Mouse (Mus musculus) gastrocnemius, postnatal 36 days (tissue): ENCODE data around the gene Pgs1. TPM values are rescaled to one million over a fixed set of nuclear protein-coding genes. Genes with fewer than 3 reads are reported as not detected.
A peak's percentile ranks its signal among the peaks of the same experiment; 100 is the strongest.

ENCODE experiments used
- DNase-seq, 2 experiments: peaks; one replicate each; pipeline ENCODE4 v3.0.0; 2022
- intact Hi-C: fragments of 180-260 bp; cut with DNase I; formaldehyde crosslinking; loops from one replicate; pipeline ENCODE4 v1.15.1; 2025
- microRNA-seq, 2 experiments: library from miRNA; unstranded; fragments of <30 nt; microRNA quantifications; one replicate each; pipeline ENCODE4 v1.2.0; 2021
- total RNA-seq, 2 experiments: library from RNA; stranded (reverse); gene quantifications; 2 replicates each; pipeline ENCODE4 v1.2.3; 2021

The Pgs1 gene
- total RNA-seq, 2 experiments from 2014 or later, result 17.9 to 18.9 TPM

GRCm38 (mm10) chr11:118024111-118024510, 38.0 kb downstream of the Pgs1 start:
- intact Hi-C loops, result no loop called here
- no peak for DNase-seq

DNA sequence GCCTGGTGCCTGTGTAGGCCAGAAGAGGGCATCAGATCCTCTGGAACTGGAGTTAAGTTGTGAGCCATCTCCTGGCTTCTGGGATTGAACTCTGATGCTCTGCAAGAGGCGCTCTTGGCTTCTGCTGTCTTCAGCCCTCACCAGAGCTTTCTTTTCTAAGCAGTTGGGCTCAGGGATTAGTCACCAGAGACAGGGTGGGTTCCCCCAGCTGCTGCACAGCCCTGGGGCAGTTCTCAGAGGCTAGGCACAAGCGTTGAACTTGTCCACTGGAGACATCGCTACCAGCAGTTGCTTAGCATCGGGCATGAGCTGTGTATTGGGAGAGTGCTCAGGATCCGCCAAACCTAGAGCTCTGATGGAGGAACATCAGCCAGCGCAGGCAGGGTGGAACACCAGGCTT, 43.1 kb downstream of the Pgs1 start:
- DNase-seq, result no peak
- intact Hi-C loops, result no loop called here

DNA sequence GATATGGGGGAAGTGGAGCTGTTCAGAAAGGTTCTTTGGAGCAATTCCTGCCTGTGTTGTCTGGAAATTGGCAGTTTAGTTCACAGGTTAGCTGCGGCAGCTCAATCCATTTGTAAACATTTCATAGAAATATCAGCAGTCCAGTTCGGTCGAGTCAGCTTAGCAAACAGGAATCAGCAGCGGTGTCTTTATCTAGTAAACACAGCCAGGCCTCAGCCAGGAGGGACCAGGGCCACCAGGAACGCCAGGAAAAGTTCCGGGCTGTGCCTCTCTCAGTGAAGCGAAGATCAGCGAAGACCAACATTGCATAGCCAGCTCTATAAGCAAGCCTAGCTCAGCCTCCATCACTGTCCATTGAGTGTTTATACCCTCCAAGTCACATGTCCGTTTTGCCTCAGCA, 45.0 kb downstream of the Pgs1 start:
- no peak for DNase-seq
- intact Hi-C loops, result no loop called here

- intact Hi-C loops, result no loop called here
- DNase-seq, result no peak
These were observed 48.3 kb downstream of the Pgs1 start for GRCm38 (mm10) chr11:118034395-118034794.

- intact Hi-C loops, result no loop called here
- DNase-seq, result no peak
These were observed 49.0 kb downstream of the Pgs1 start for GRCm38 (mm10) chr11:118035068-118035467.

DNA sequence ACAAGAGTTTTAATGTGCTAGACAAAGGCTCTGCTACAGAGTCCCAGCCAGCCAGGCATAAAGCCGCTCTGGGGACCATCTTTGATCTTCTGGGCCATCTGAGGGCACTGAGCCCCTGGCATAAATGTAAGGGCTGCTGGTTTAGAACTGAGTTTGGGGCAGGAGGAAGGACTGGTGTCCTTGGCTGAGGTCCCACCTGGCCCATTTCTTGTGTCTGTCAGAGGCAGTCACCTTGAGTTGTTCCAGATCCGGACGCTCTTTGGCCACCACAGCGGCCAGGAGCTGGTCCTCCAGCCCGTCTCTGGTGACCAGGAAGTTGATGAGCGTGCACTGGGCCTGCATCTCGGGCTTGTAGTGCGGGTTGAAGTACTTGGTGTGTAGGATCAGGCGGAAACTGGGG, 56.7 kb downstream of the Pgs1 start:
- intact Hi-C loops, result no loop called here
- DNase-seq, result no peak

DNA sequence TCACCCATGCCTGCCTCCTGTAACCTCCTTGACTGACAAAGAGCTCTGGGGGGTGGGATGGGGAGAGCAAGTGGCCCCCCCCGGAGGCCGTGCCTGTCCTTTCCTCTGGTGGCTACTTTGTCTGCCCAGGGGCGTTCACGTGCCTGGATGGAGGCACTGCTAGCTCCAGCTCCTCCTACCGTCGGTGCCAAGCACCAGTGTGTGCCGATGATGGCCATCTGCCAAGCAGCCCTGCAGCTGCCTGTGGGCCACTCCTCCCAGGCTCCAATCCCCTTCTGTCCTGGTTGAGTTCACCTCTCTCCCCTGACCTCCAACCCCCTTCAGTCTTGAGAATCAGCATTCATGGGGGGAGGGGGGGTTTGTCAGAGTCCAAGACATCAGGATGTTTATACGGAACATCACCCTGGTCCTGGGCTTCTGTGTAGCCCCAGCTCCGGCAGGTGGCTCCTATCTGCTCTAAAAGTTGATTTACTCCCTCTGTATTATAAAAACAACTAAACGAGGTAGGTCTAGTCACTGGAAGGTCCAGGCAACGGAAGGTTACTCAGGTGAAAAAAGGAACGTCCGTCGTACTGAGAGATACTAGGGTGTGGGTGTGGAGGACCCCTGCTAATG, 57.3 kb downstream of the Pgs1 start:
- intact Hi-C loops, result no loop called here
- DNase-seq, result peak in 1 of 2 experiments; percentile 20

DNA sequence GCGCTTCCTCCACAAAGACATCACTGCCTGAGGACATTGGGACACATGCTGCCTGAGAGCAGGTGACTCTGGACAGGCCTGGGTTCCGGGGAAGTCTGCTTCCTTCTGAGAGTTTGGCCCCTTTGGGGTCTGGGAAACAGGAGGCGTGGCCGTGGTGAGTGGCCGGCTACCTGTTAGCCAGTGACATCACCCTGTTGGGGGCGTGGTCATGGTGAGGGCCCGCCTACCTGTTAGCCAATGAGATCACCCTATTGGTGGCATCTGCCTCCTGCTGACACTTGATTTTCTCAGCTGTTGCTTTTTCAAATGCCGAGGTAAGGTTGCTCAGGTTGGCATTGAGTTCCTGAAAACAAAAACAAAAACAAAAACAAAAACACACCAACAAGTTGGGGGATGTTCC, 63.5 kb downstream of the Pgs1 start:
- intact Hi-C loops, result no loop called here
- no peak for DNase-seq

- intact Hi-C loops, result no loop called here
- DNase-seq, result no peak
These were observed 64.1 kb downstream of the Pgs1 start for GRCm38 (mm10) chr11:118050174-118050573.

GRCm38 (mm10) chr11:118058367-118058766, 72.3 kb downstream of the Pgs1 start:
- DNase-seq, result no peak
- intact Hi-C loops, result no loop called here

DNA sequence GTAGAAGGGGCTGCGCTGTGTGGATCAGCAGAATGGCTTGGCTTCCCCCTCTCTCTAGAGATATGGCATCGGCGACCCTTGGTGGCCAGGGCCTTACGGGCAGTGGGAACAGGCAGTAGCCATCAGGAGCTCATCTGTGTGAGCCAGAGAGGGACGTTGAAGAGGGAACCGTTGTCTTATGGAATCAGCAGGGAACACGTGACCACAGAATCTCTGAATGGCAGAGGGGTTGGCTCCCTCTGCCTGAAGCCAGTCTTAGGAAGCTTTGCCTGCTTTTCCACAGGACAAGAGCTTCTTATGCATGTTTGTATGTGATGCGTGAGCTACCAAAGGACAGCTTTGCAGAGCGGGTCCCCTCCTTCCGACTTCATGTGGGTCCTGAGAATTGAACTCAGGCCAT, 72.8 kb downstream of the Pgs1 start:
- no peak for DNase-seq
- intact Hi-C loops, result no loop called here

DNA sequence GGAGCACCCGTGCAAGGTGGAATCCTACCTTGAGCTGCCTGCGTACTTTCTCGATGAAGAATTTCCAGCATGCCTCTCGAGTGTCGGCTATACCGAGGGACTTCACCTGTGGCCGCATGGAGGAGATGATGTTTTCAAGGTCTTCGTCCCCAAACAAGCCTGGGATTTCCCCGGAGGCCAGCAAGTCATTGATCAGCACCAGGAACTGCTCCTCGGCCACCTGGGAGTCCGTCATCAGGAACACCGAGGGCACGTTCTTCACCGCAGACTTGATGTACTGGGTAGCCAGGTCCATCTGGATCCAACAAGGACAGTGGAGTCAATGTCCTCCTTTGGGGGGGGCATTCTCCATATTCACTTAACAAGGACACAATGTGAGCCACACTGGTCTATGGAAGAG, 73.9 kb downstream of the Pgs1 start:
- no peak for DNase-seq
- intact Hi-C loops, result no loop called here

GRCm38 (mm10) chr11:118067588-118067987, 81.5 kb downstream of the Pgs1 start:
- intact Hi-C loops, result no loop called here
- DNase-seq, result no peak

DNA sequence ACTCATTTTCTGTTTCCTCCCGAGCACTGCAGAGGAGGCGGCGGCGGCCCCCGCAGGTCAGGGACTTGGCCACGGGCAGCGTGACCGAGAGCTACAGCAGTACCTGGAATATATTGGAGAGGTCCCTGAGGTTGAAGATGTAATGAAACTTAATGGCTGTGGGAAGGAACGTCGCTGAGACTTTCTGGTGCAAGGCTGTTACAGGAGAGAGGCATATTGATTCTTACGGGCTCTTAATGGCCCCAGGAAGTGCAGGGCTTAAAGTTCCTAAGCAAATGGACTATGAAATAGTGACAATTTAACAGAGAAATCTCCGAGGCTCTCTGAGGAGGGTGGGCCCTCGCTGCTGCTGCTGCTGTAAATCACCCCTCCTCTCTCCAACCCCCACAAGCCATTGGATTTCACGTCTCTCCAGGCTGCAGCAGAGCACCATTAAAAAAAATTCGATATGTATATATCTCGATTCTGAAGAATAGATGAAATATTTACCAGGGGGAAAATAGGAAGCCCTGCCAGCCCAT, 82.8 kb downstream of the Pgs1 start:
- intact Hi-C loops, result no loop called here
- no peak for DNase-seq

DNA sequence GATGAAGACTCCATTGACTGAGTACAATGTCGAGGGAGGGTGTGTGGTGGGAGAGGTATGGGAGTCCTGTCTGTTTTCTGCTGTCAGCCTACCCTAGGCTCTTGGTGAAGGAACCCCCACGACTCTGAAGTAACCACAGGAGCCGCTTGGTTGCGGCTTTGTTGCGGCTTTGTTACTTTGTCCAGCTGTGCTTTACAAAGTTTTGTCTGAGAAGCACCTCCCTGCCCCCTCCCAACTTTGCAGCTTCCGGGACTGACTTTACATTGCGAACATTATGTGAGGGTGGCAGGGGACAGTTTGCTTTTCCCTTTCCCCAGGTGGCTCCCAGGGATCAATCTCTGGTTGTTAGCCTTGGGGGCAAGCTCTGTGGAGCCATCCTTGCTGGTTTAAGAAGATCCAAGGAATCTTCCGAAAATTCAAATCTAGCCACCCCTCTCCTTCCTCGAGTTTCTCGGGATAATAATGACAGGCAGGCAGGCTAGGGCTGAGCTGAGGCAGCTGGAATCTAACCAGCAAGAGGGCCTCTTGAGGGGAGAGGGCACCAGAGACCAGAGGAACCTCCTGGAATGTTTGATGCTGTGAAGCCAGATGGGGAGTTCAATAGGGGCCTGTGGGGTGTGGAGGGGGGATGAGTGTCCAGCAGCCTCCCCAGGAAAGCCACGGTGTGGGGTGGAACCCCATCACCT, 85.3 kb downstream of the Pgs1 start:
- intact Hi-C loops, result no loop called here

More for the DNA sequence above, 85.3 kb downstream of the Pgs1 start:
- no peak for DNase-seq

Small RNAs within 50 kb of the gene (microRNA-seq; reads per million reads assigned to microRNA genes)
- gene Mir6933, result 0 reads per million in 2 experiments

Other genes with a start within 250 kb of the Pgs1 start
- 1 to 10 TPM; 1.2 to 1.7 TPM for gene Tmc8, start 204.2 kb upstream of the Pgs1 start, total RNA-seq
- 1 to 10 TPM; 5.8 to 5.9 TPM for gene Tmc6, start 204.1 kb upstream of the Pgs1 start, total RNA-seq
- gene 6030468B19Rik, start 188.6 kb upstream of the Pgs1 start, total RNA-seq, result not detected
- gene Gm20708, start 176.6 kb upstream of the Pgs1 start, total RNA-seq, result under 1 TPM; 0.57 to 0.89 TPM
- gene Syngr2, start 176.6 kb upstream of the Pgs1 start, total RNA-seq, result 100 to 1,000 TPM; 155 to 161 TPM
- 1 to 10 TPM; 2.7 to 3.0 TPM for gene Afmid, start 160.4 kb upstream of the Pgs1 start, total RNA-seq
- 1 to 10 TPM; 4.5 TPM for gene Tk1, start 160.2 kb upstream of the Pgs1 start, total RNA-seq
- gene Birc5, start 137.0 kb upstream of the Pgs1 start, total RNA-seq, result under 1 TPM; 0.74 to 0.84 TPM
- not detected for gene Tmem235, start 125.5 kb upstream of the Pgs1 start, total RNA-seq
- gene Tha1, start 112.8 kb upstream of the Pgs1 start, total RNA-seq, result 1 to 10 TPM; 4.3 to 5.2 TPM
- 1 to 10 TPM; 1.8 to 4.7 TPM for gene Socs3, start 16.2 kb upstream of the Pgs1 start, total RNA-seq
- gene Dnah17, start 144.3 kb downstream of the Pgs1 start, total RNA-seq, result under 1 TPM; 0.10 to 0.22 TPM